Mouse (Mus musculus) forelimb bud, embryonic 11.5 days (tissue): ENCODE results near the gene Zp3.

Source experiments
- DNase-seq: peaks from one replicate; pipeline ENCODE4 v3.0.0-alpha.2; 2012; ENCODE audit warnings: low read depth, low spot score

The Zp3 gene

GRCm38 (mm10) chr5:135960909-135961635, 18.8 kb upstream of the Zp3 start:
- DNase-seq: no peak

- no peak for DNase-seq
Observed at GRCm38 (mm10) chr5:135962125-135962491, 17.8 kb upstream of the Zp3 start.

- peak; percentile 99 for DNase-seq
Observed at GRCm38 (mm10) chr5:135962492-135963279, 17.2 kb upstream of the Zp3 start.

GRCm38 (mm10) chr5:135963280-135963627, 16.6 kb upstream of the Zp3 start:
- DNase-seq: no peak

GRCm38 (mm10) chr5:135965501-135965930, 14.4 kb upstream of the Zp3 start:
- no peak for DNase-seq

- no peak for DNase-seq
Observed at GRCm38 (mm10) chr5:135966866-135967265, 13.0 kb upstream of the Zp3 start.

GRCm38 (mm10) chr5:135968781-135969180, 11.1 kb upstream of the Zp3 start:
- no peak for DNase-seq

GRCm38 (mm10) chr5:135970247-135970646, 9.7 kb upstream of the Zp3 start:
- no peak for DNase-seq

GRCm38 (mm10) chr5:135971876-135972275, 8.0 kb upstream of the Zp3 start:
- no peak for DNase-seq

- no peak for DNase-seq
Observed at GRCm38 (mm10) chr5:135974365-135974764, 5.5 kb upstream of the Zp3 start, which contains the start of gene Ssc4d. Gene Ssc4d (minus strand): TSS chr5:135974531.

GRCm38 (mm10) chr5:135975893-135976668, 3.8 kb upstream of the Zp3 start:
- no peak for DNase-seq

GRCm38 (mm10) chr5:135979381-135979780, 518 bp upstream of the Zp3 start:
- DNase-seq: no peak

GRCm38 (mm10) chr5:135982398-135982797, 2.5 kb downstream of the Zp3 start:
- peak; percentile 72 for DNase-seq

- no peak for DNase-seq
Observed at GRCm38 (mm10) chr5:135984546-135985044, 4.7 kb downstream of the Zp3 start.

- no peak for DNase-seq
Observed at GRCm38 (mm10) chr5:135987248-135987647, 7.3 kb downstream of the Zp3 start.

GRCm38 (mm10) chr5:135990601-135991000, 10.7 kb downstream of the Zp3 start:
- DNase-seq: no peak

GRCm38 (mm10) chr5:135993381-135993965, 13.6 kb downstream of the Zp3 start:
- DNase-seq: no peak

- DNase-seq: no peak
Observed at GRCm38 (mm10) chr5:135994335-135994724, 14.4 kb downstream of the Zp3 start.

GRCm38 (mm10) chr5:135994725-135995687, 15.1 kb downstream of the Zp3 start, which contains the start of gene Dtx2:
Gene Dtx2 (plus strand): TSS chr5:135994800.
- DNase-seq: peak; percentile 88

- no peak for DNase-seq
Observed at GRCm38 (mm10) chr5:135996162-135996561, 16.3 kb downstream of the Zp3 start.
